Mouse (Mus musculus) lung, postnatal 14 days (tissue): ENCODE measurements at regions not wholly inside any gene's neighbourhood (a gene's known extent, or its start where the extent isn't known, plus 50 kb on each side); places are given as distances from the start of the nearest gene placed in this dataset.
"Not testable (repeated sequence)": the region's sequence is repeated elsewhere in the genome, so short reads cannot be mapped to it uniquely, and the experiment has no call there.

Source experiments
- DNase-seq: peaks from one replicate; pipeline ENCODE4 v3.0.0; 2021

GRCm38 (mm10) chr2:149283274-149283673 is 121.6 kb upstream of the Cst10 start:
- DNase-seq = no peak

- no peak for DNase-seq
Measured at GRCm38 (mm10) chr2:149284199-149284598, 120.7 kb upstream of the Cst10 start.

- not testable (repeated sequence) for DNase-seq
Measured at GRCm38 (mm10) chr2:149296936-149297335, 107.9 kb upstream of the Cst10 start.

- DNase-seq = no peak
Measured at GRCm38 (mm10) chr2:149305553-149305952, 99.3 kb upstream of the Cst10 start.

GRCm38 (mm10) chr2:149350239-149350811 is 54.5 kb upstream of the Cst10 start:
- peak; percentile 12 for DNase-seq
